Mouse (Mus musculus) heart, postnatal 0 days (tissue): ENCODE measurements at regions not wholly inside any gene's neighbourhood (a gene's known extent, or its start where the extent isn't known, plus 50 kb on each side); places are given as distances from the start of the nearest gene placed in this dataset.

Source experiments
- ATAC-seq: fragments of 200-750 bp; cut with Nextera tagmentation; 2 replicates; pipeline ENCODE4 v1.8.0; 2017; ENCODE audit warnings: low read depth, moderate number of reproducible peaks, moderate library complexity; ENCODE audit not compliant: insufficient read depth
- DNase-seq: peaks from one replicate; pipeline ENCODE4 v3.0.0-alpha.2; 2016; ENCODE audit warnings: low spot score
- H3K27ac ChIP-seq: fragments of 300-500 bp; sonication (generic); 2 replicates; pipeline ENCODE4 v1.5.1; 2014; ENCODE audit warnings: low read depth, mild to moderate bottlenecking
- H3K27me3 ChIP-seq: fragments of 300-500 bp; sonication (generic); 2 replicates; pipeline ENCODE4 v1.6.1; 2014; ENCODE audit warnings: low read length, mixed read lengths; ENCODE audit not compliant: control insufficient read depth, insufficient read depth
- H3K36me3 ChIP-seq: fragments of 300-500 bp; sonication (generic); replicated peaks from 2 replicates; pipeline ENCODE4 v1.6.1; 2014; ENCODE audit warnings: low read length, mixed read lengths; ENCODE audit not compliant: control insufficient read depth, insufficient read depth
- H3K4me1 ChIP-seq: fragments of 300-500 bp; sonication (generic); 2 replicates; pipeline ENCODE4 v1.6.1; 2014; ENCODE audit warnings: antibody characterized with exemption; ENCODE audit not compliant: control insufficient read depth, insufficient read depth
- H3K4me2 ChIP-seq: fragments of 300-500 bp; sonication (generic); 2 replicates; pipeline ENCODE4 v1.6.1; 2014; ENCODE audit warnings: low read depth, mild to moderate bottlenecking, low read length, moderate library complexity
- H3K4me3 ChIP-seq: fragments of 300-500 bp; sonication (generic); 2 replicates; pipeline ENCODE4 v1.5.1; 2014; ENCODE audit warnings: low read depth, low read length
- H3K9ac ChIP-seq: fragments of 300-500 bp; sonication (generic); replicated peaks from 2 replicates; pipeline ENCODE4 v1.6.1; 2014; ENCODE audit warnings: low read depth, low read length, mixed read lengths
- H3K9me3 ChIP-seq: fragments of 300-500 bp; sonication (generic); replicated peaks from 2 replicates; pipeline ENCODE4 v1.6.1; 2016; ENCODE audit warnings: low read length; ENCODE audit not compliant: control insufficient read depth
- CTCF ChIP-seq: IDR thresholded peaks from 2 replicates; pipeline ENCODE4 v1.5.1; 2016; ENCODE audit warnings: antibody characterized with exemption, control low read depth, low read depth
- EP300 ChIP-seq: IDR thresholded peaks from 2 replicates; pipeline ENCODE4 v1.6.1; 2016; ENCODE audit warnings: antibody characterized with exemption, low read depth
- WGBS: fragments of 180-500 bp; shearing (Covaris S2); extraction: QIAGEN DNeasy Blood & Tissue Kit; methylation state at CpG from one replicate; pipeline ENCODE4 v1.1.7; 2014; 5-methylcytosine and 5-hydroxymethylcytosine counted together

- Histone ChIP-seq H3K4me2 (no peak overlapping the region), H3K27me3 (no peaks in the 10 kb centered on the region), H3K9me3 (no peaks in the 10 kb centered on the region), H3K9ac (no peak overlapping the region), H3K4me1 (no peaks in the 10 kb centered on the region), H3K36me3 (no peaks in the 10 kb centered on the region), H3K27ac (no peak overlapping the region), H3K4me3 (no peak overlapping the region)
- TF ChIP-seq EP300 (no peak), CTCF (no peak)
- DNase-seq (no peak), ATAC-seq (no peak)
- 73% methylated on average over 2 of the region's 2 CpGs for WGBS
Measured at GRCm38 (mm10) chr3:40169590-40169989, 361.5 kb upstream of the Intu start.

- Histone ChIP-seq H3K9me3 (no peaks in the 10 kb centered on the region), H3K4me2 (no peak overlapping the region), H3K36me3 (no peaks in the 10 kb centered on the region), H3K27ac (no peak overlapping the region), H3K4me1 (no peaks in the 10 kb centered on the region), H3K4me3 (no peak overlapping the region), H3K9ac (no peak overlapping the region), H3K27me3 (no peaks in the 10 kb centered on the region)
- WGBS, result 52% methylated on average over 3 of the region's 3 CpGs
- TF ChIP-seq CTCF (no peak), EP300 (no peak)
- DNase-seq (no peak), ATAC-seq (no peak)
Measured at GRCm38 (mm10) chr3:40179726-40180317, 351.3 kb upstream of the Intu start.

- Histone ChIP-seq H3K36me3 (no peaks in the 10 kb centered on the region), H3K27ac (no peak overlapping the region), H3K27me3 (no peaks in the 10 kb centered on the region), H3K4me3 (no peak overlapping the region), H3K4me1 (no peaks in the 10 kb centered on the region), H3K9ac (no peak overlapping the region), H3K4me2 (no peak overlapping the region), H3K9me3 (no peaks in the 10 kb centered on the region)
- TF ChIP-seq EP300 (no peak), CTCF (no peak)
- no peak for DNase-seq
- 72% methylated on average over 5 of the region's 5 CpGs for WGBS
- no peak for ATAC-seq
Measured at GRCm38 (mm10) chr3:40185597-40186320, 345.3 kb upstream of the Intu start.

GRCm38 (mm10) chr3:40189529-40189928 lies 341.6 kb upstream of the Intu start:
- Histone ChIP-seq H3K4me3 (no peak overlapping the region), H3K4me1 (no peaks in the 10 kb centered on the region), H3K27ac (no peak overlapping the region), H3K9me3 (no peaks in the 10 kb centered on the region), H3K9ac (no peak overlapping the region), H3K36me3 (no peaks in the 10 kb centered on the region), H3K4me2 (no peak overlapping the region), H3K27me3 (no peaks in the 10 kb centered on the region)
- DNase-seq (no peak), ATAC-seq (no peak)
- 72% methylated on average over 6 of the region's 6 CpGs for WGBS
- TF ChIP-seq EP300 (no peak), CTCF (no peak)

- no peak for ATAC-seq
- DNase-seq, result no peak
- 44% methylated on average over 4 of the region's 4 CpGs for WGBS
- Histone ChIP-seq H3K4me1 (no peaks in the 10 kb centered on the region), H3K9me3 (no peaks in the 10 kb centered on the region), H3K9ac (no peak overlapping the region), H3K4me2 (no peak overlapping the region), H3K4me3 (no peak overlapping the region), H3K36me3 (no peaks in the 10 kb centered on the region), H3K27me3 (no peaks in the 10 kb centered on the region), H3K27ac (no peak overlapping the region)
- TF ChIP-seq CTCF (no peak), EP300 (no peak)
Measured at GRCm38 (mm10) chr3:40190024-40190423, 341.1 kb upstream of the Intu start.

GRCm38 (mm10) chr3:40200174-40200573 lies 330.9 kb upstream of the Intu start:
- ATAC-seq (no peak), DNase-seq (no peak)
- Histone ChIP-seq H3K9ac (no peak overlapping the region), H3K27ac (no peak overlapping the region), H3K9me3 (no peaks in the 10 kb centered on the region), H3K4me3 (no peak overlapping the region), H3K27me3 (no peaks in the 10 kb centered on the region), H3K4me1 (no peaks in the 10 kb centered on the region), H3K36me3 (no peaks in the 10 kb centered on the region), H3K4me2 (no peak overlapping the region)
- TF ChIP-seq CTCF (no peak), EP300 (no peak)
- WGBS, result 85% methylated on average over 4 of the region's 4 CpGs
